Mouse (Mus musculus) forebrain, embryonic 11.5 days (tissue): ENCODE measurements around the gene Fam117a. TPM values are rescaled to one million over a fixed set of nuclear protein-coding genes. Genes with fewer than 3 reads are reported as not detected.
A peak's percentile ranks its signal among the peaks of the same experiment; 100 is the strongest.

Experiments used
- ATAC-seq: fragments of 200-750 bp; cut with Nextera tagmentation; replicated peaks from 2 replicates; pipeline ENCODE4 v1.8.0; 2017; ENCODE audit warnings: moderate TSS enrichment; ENCODE audit not compliant: low FRiP score
- DNase-seq: peaks from one replicate; pipeline ENCODE4 v3.0.0-alpha.2; 2017; ENCODE audit warnings: low spot score
- H3K27ac ChIP-seq: fragments of 300-500 bp; sonication (generic); 2 replicates; pipeline ENCODE4 v1.5.1; 2014; ENCODE audit warnings: low read depth, low read length
- H3K27me3 ChIP-seq: fragments of 300-500 bp; sonication (generic); 2 replicates; pipeline ENCODE4 v1.6.1; 2014; ENCODE audit warnings: mild to moderate bottlenecking, low read length, mixed read lengths; ENCODE audit not compliant: control insufficient read depth, insufficient read depth
- H3K36me3 ChIP-seq: fragments of 300-500 bp; sonication (generic); 2 replicates; pipeline ENCODE4 v1.6.1; 2014; ENCODE audit warnings: mild to moderate bottlenecking, low read length, moderate library complexity, mixed read lengths; ENCODE audit not compliant: control insufficient read depth, insufficient read depth
- H3K4me1 ChIP-seq: fragments of 300-500 bp; sonication (generic); replicated peaks from 2 replicates; pipeline ENCODE4 v1.6.1; 2014; ENCODE audit warnings: low read length, mixed read lengths; ENCODE audit not compliant: control insufficient read depth, insufficient read depth
- H3K4me2 ChIP-seq: fragments of 300-500 bp; sonication (generic); 2 replicates; pipeline ENCODE4 v1.6.1; 2014; ENCODE audit warnings: low read depth, mild to moderate bottlenecking, low read length, moderate library complexity, mixed read lengths; ENCODE audit not compliant: severe bottlenecking
- H3K4me3 ChIP-seq: fragments of 300-500 bp; sonication (generic); 2 replicates; pipeline ENCODE4 v1.5.1; 2014; ENCODE audit warnings: low read depth, low read length
- H3K9ac ChIP-seq: fragments of 300-500 bp; sonication (generic); 2 replicates; pipeline ENCODE4 v1.6.1; 2014; ENCODE audit warnings: low read length
- H3K9me3 ChIP-seq: fragments of 300-500 bp; sonication (generic); 2 replicates; pipeline ENCODE4 v1.6.1; 2016; ENCODE audit warnings: low read length, mixed read lengths; ENCODE audit not compliant: control insufficient read depth
- WGBS: fragments of 180-500 bp; shearing (Covaris S2); extraction: QIAGEN DNeasy Blood & Tissue Kit; methylation state at CpG from one replicate; pipeline ENCODE4 v1.1.7; 2014; 5-methylcytosine and 5-hydroxymethylcytosine counted together
- polyA plus RNA-seq: library from polyadenylated mRNA; unstranded; fragments of >200 nt; fragmentation: Nextera tagmentation; extraction: Ambion mirVana; gene quantifications from 2 replicates; pipeline ENCODE4 v1.2.1, GENCODE M21; 2014

The Fam117a gene
- polyA plus RNA-seq, 1 experiment from 2014 or later, result 8.9 TPM

DNA sequence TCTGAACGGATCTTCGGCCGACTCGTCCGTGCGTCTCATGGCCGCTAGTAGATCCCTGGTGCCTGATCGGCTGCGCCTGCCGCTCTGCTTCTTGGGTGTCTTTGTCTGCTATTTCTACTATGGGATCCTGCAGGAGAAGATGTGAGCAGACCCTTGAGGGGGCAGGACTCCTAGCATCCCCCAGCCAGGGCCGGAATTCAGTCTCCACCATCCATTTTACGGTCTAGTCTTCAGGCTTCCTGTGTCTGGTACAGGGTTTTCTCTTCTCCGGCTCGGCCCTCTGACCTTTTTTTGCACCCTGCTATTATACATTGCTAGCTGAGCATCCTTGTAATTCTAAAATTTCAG is 48.1 kb downstream of the Fam117a start:
- peak overlapping the region; percentile 49 for H3K4me2 ChIP-seq
- peak overlapping the region; percentile 80 for H3K4me3 ChIP-seq
- H3K27ac ChIP-seq, result peak overlapping the region; percentile 65
- peaks cover 6% of the 10 kb centered on the region; the same call in 1 of the 2 replicates for H3K4me1 ChIP-seq
- WGBS, result 0% methylated on average over 14 of the region's 14 CpGs
- ATAC-seq (peak; percentile 31; the same call in 1 of the 2 replicates), DNase-seq (no peak)
- peaks cover 5% of the 10 kb centered on the region; the same call in 1 of the 2 replicates for H3K36me3 ChIP-seq
- no peaks in the 10 kb centered on the region for H3K27me3 ChIP-seq
- H3K9ac ChIP-seq, result peak overlapping the region; percentile 73
- no peaks in the 10 kb centered on the region for H3K9me3 ChIP-seq

DNA sequence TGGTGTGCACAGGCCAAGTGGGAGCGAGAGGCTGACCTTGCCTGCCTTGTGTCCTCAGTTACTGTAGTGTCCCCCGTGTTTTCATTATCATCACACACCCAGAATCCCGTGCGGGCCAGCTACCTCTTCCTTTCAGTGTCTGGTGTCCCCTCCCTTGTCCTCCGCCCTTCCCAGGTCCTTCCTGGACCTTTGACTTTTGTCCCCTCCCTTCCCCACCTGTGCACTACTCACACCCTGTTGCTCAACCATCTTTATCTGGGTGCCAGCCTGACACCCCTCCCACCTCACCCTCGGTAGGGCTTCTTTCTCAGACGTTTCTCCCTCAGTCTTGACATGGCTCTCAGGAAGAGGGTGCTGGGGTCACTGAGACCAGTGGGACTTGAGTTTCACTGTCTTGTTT is 50.5 kb downstream of the Fam117a start:
- 91% methylated on average over 7 of the region's 7 CpGs for WGBS
- ATAC-seq, result no peak
- Histone ChIP-seq H3K4me3 (no peak overlapping the region), H3K9me3 (no peaks in the 10 kb centered on the region), H3K27ac (no peak overlapping the region), H3K4me1 (peaks cover 6% of the 10 kb centered on the region; the same call in 1 of the 2 replicates), H3K36me3 (peaks cover 9% of the 10 kb centered on the region), H3K4me2 (no peak overlapping the region), H3K27me3 (no peaks in the 10 kb centered on the region), H3K9ac (no peak overlapping the region)
- DNase-seq, result no peak

DNA sequence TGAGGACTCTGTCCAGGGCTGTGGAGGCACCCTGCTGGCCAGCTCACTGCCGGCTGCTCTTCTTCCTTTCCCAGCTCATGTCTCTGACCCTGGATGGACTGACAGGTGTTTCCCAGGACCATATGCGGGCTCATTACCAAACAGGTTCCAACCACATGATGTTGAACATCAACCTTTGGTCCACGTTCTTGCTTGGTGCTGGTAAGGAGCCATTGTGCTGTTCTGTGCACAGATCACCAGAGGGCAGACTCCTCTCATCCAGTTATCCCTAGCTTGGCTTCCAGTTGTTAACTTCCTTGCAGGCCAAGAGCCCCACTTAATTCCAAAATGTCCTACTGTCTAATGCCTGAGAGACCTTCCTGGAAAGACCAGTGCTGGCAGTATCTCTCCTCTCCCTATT is 52.2 kb downstream of the Fam117a start:
- DNase-seq, result no peak
- Histone ChIP-seq H3K27me3 (no peaks in the 10 kb centered on the region), H3K4me1 (peaks cover 6% of the 10 kb centered on the region; the same call in 1 of the 2 replicates), H3K4me3 (no peak overlapping the region), H3K27ac (no peak overlapping the region), H3K36me3 (peaks cover 9% of the 10 kb centered on the region), H3K4me2 (no peak overlapping the region), H3K9me3 (no peaks in the 10 kb centered on the region), H3K9ac (no peak overlapping the region)
- 77% methylated on average over 3 of the region's 3 CpGs for WGBS
- no peak for ATAC-seq

DNA sequence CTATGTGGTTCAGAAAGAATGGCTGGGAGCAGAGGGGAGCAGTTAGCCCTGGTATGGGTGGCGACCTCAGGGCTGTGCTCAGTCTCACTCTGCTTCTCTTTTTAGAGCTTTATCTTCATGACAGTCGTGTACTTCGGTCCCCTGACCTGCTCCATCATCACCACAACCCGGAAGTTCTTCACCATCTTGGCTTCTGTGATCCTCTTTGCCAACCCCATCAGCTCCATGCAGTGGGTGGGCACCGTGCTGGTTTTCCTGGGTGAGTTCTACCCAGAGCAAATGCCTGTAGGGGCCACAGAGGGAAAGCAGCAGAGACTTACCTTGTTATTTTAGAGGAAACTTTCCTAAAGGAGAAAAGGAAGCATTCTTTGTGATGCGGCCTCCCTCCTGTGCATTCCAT is 53.6 kb downstream of the Fam117a start:
- Histone ChIP-seq H3K27ac (no peak overlapping the region), H3K9me3 (no peaks in the 10 kb centered on the region), H3K4me2 (no peak overlapping the region), H3K36me3 (peaks cover 9% of the 10 kb centered on the region), H3K4me1 (peaks cover 6% of the 10 kb centered on the region; the same call in 1 of the 2 replicates), H3K27me3 (no peaks in the 10 kb centered on the region), H3K9ac (no peak overlapping the region), H3K4me3 (no peak overlapping the region)
- WGBS, result 94% methylated on average over 6 of the region's 6 CpGs
- ATAC-seq (no peak), DNase-seq (no peak)

DNA sequence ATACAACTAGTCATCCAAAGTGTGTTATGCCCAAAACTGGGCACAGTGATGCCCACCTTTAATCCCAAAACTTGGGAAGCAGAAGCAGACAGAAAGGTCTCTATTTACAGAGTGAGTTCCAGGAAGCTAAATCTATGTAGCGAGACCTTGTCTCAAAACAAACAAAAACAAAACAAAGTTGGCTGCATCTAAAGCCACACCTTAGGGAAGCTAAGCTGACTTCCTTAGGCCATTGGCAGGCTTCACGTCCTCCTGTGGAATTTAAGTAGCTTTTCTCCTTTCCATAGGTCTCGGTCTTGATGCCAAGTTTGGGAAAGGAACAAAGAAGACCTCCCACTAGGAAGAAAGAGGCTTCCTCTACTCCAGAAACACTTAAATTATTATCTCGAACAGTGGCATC is 54.4 kb downstream of the Fam117a start:
- H3K4me2 ChIP-seq, result no peak overlapping the region
- 81% methylated on average over 4 of the region's 4 CpGs for WGBS
- H3K4me3 ChIP-seq, result no peak overlapping the region
- DNase-seq, result no peak
- H3K9ac ChIP-seq, result no peak overlapping the region
- H3K27me3 ChIP-seq, result no peaks in the 10 kb centered on the region
- no peak overlapping the region for H3K27ac ChIP-seq
- H3K4me1 ChIP-seq, result no peaks in the 10 kb centered on the region; the same call in 1 of the 2 replicates
- peaks cover 9% of the 10 kb centered on the region for H3K36me3 ChIP-seq
- ATAC-seq, result no peak
- no peaks in the 10 kb centered on the region for H3K9me3 ChIP-seq

DNA sequence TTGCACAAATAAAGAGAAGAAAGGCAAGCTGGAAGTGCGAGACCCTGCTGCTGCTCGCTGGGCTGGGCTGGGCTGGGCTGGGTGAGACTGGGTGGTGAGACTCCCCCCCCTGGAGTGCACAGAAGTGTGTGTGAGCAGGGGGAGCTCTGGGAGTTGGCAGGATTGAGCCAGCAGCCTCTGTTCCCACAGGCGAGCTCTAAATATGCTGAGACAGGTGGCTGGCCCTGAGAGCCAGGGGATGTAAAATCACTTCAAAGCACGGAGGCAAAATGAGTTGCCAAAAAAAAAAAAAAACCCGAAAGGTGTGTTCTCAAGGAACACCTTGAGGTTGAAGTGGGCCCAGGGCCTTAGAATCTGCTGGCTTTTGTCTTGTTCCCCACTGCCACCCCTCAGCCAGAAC is 54.9 kb downstream of the Fam117a start:
- no peak overlapping the region for H3K4me3 ChIP-seq
- no peak overlapping the region for H3K4me2 ChIP-seq
- 82% methylated on average over 5 of the region's 5 CpGs for WGBS
- H3K27ac ChIP-seq, result no peak overlapping the region
- DNase-seq (no peak), ATAC-seq (no peak)
- H3K36me3 ChIP-seq, result peaks cover 9% of the 10 kb centered on the region
- no peak overlapping the region for H3K9ac ChIP-seq
- no peaks in the 10 kb centered on the region for H3K27me3 ChIP-seq
- no peaks in the 10 kb centered on the region for H3K9me3 ChIP-seq
- H3K4me1 ChIP-seq, result no peaks in the 10 kb centered on the region

DNA sequence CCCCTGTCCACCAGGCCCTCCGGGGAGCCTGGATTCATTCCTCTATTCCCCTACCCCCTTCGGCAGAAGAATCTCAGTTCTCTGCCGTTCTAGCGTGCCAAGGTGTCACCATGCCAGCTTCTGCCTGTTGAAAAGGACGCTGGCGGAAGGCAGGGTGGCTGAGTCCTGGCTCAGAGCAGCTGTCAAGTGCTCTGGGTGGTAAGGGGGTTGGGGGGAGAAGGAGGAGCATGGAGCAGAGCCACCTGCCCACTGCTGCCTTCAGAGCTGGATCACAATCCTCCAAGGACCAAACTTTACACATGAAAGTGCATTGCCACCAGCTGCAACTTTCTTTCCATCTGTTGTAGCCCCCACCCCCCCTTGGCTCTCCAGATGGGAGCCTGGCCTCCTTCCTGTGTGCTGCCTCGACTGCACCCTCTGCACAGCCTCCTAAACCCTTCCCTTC is 55.4 kb downstream of the Fam117a start:
- Histone ChIP-seq H3K9ac (no peak overlapping the region), H3K4me3 (no peak overlapping the region), H3K27ac (no peak overlapping the region), H3K4me2 (no peak overlapping the region), H3K4me1 (no peaks in the 10 kb centered on the region), H3K27me3 (no peaks in the 10 kb centered on the region), H3K9me3 (no peaks in the 10 kb centered on the region), H3K36me3 (peaks cover 9% of the 10 kb centered on the region)
- DNase-seq (no peak), ATAC-seq (no peak)
- WGBS, result 72% methylated on average over 7 of the region's 7 CpGs

DNA sequence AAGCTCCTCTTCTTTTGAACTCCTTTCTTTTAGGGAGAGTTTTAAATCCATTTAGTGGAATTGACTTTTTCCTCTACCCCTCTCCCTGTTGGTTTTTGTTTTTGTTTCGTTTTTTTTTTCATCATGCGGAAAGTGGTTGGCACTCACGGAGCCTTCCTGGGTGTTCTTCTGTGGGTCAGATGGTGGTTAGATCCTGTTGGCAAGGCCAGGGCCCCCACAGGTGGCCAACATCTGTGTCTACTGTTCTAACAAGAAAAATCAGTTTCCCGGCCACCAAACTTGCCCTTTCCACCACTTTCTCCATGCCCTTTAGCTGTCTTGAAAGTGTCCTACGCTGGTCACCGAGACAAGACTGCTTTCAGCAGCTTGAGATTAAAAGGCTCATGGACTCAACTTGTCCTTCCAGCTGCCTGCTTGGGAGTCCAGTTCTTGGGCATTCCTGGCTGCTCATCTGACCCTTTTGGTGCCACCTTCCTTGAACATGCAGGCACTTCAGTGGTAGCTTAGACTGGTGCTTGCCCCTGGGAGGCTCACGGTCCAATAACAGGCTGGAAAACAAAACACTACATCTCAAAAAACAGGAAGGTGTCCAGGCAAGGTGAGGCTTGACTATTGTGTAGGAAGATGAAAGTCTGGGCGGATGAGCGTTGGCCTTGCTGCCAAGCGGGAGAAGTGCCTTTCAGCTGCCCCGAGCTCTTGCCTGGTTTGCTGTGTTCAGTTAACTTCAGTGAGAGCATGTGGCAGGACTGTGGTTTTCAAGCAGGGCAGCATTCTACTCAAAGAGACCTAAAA is 56.1 kb downstream of the Fam117a start:
- Histone ChIP-seq H3K27me3 (no peaks in the 10 kb centered on the region), H3K9me3 (no peaks in the 10 kb centered on the region), H3K4me1 (no peaks in the 10 kb centered on the region), H3K4me2 (no peak overlapping the region), H3K4me3 (no peak overlapping the region), H3K36me3 (peaks cover 9% of the 10 kb centered on the region), H3K9ac (no peak overlapping the region), H3K27ac (no peak overlapping the region)
- ATAC-seq (no peak), DNase-seq (no peak)
- 85% methylated on average over 11 of the region's 11 CpGs for WGBS

DNA sequence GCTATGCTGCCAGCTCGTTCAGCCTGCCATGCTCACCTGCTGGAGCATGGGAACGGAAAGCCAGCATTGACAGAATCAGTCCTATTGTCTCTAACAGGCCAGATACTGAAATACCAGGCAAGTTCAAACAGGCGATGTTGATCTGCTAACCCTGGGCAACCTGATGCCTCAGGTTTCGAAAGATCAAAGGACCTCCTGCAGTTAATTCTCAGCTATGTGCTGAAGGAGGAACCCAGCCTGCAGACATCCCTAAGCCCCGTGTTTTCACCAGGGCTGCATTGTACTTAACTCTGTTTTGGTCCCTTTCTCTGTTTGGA is 56.6 kb downstream of the Fam117a start:
- ATAC-seq, result no peak
- H3K9me3 ChIP-seq, result no peaks in the 10 kb centered on the region
- H3K9ac ChIP-seq, result no peak overlapping the region
- H3K4me3 ChIP-seq, result no peak overlapping the region
- no peaks in the 10 kb centered on the region for H3K4me1 ChIP-seq
- no peak overlapping the region for H3K27ac ChIP-seq
- WGBS, result 35% methylated on average over 5 of the region's 5 CpGs
- no peak for DNase-seq
- H3K4me2 ChIP-seq, result no peak overlapping the region
- no peaks in the 10 kb centered on the region for H3K27me3 ChIP-seq
- peaks cover 4% of the 10 kb centered on the region for H3K36me3 ChIP-seq
